Mouse (Mus musculus) CD4-positive, CD25-positive, alpha-beta regulatory T cell (primary cell): ENCODE measurements around the gene Mrps26. TPM values are rescaled to one million over a fixed set of nuclear protein-coding genes. Genes with fewer than 3 reads are reported as not detected.

Experiments
- polyA plus RNA-seq: library from polyadenylated mRNA; unstranded; fragments of 100-300 nt; shearing (Covaris generic); gene quantifications from one replicate; pipeline ENCODE4 v1.2.1, GENCODE M21; 2017

Mrps26 gene
- polyA plus RNA-seq, result 124 TPM

DNA sequence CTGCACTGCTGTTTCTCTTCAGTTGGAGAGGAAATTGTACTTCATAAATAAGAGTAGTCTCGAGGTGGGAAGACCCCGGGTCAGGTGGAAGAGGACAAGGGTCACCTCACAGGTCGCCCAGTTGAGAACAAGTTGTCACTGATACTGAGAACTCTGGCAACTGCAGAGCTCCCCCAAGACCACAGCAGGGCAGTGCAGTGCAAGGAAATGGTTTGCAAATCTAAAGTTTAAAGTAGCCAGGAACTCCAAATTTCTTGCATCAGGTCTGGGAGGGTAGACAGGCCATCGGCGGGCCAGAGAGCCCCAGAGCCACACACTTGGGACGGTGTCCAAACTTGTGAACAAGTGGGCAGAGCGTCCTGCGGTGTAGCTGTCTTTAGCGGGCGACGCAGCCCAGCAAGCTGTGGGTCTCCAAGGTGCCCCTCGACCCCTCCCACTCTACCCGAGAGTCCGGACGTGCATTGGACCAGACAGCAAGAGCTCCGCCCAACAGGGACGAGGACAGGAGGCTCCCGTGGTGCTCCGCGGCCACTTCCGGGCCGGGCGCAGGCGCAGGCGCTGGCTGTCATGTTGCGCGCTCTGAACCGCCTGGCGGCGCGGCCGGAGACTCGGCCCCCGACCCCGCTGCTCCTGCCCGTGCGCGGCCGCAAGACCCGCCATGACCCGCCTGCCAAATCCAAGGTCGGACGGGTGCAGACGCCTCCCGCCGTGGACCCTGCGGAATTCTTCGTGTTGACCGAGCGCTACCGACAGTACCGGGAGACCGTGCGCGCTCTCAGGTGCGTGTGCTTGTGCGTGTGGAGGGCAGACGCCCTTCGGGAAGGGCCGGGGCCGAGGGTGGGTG lies at the start of gene Mrps26:
Gene Mrps26, plus strand, starts transcription at position 531 of the 844 bp plus-strand sequence.

DNA sequence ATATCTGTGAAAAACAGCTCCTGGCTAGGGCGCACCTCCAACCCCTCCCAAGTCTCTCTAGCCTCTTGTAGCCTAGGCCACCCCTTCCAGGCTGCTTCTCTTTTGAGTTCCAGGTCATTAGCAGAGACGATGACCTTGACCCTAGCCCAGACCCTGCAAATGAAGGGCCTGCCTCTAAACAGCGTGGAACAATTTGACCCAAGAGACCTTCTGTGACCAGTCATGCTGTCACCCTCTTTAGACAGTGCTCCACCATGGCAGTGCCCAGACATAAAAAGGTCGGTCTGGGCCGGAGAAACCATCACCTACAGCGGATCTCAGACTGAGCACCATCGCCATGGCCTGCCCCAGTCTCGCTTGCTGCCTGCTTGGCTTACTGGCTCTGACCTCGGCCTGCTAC lies 12.3 kb downstream of the Mrps26 start, which contains the start of gene Oxt:
Gene Oxt, plus strand, starts transcription at position 301 of the 400 bp plus-strand sequence.

DNA sequence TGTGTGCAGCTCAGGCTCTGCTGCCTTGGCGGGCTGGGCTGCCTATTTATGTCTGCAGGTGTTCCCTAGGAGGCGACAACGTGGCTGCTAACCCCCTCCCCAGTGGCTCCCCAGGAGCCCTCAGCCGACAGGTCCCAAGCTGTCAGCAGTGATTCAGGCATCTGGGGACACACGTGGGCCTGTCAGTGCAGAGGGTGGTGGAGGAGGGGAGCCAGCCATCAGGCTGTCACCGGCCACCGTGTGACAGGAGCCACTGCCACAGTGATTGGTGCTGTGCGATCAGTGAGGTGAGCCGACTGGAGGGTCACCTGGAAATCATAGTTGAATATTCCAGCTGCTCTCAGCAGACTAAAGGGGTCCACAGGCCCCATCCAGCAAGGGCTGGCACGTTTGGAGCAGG lies 19.0 kb downstream of the Mrps26 start, which contains the start of gene Avp:
Gene Avp, minus strand, starts transcription at position 3 of the 400 bp plus-strand sequence.

Other genes starting within 250 kb of the Mrps26 start
- 0.10 TPM for gene Cpxm1, start 166.2 kb upstream of the Mrps26 start, polyA plus RNA-seq
- not detected for gene Gm28372, start 158.5 kb upstream of the Mrps26 start, polyA plus RNA-seq
- gene 1700020A23Rik, start 158.5 kb upstream of the Mrps26 start, polyA plus RNA-seq, result not detected
- not detected for gene Tmem239, start 157.3 kb upstream of the Mrps26 start, polyA plus RNA-seq
- 247 TPM for gene Vps16, start 139.4 kb upstream of the Mrps26 start, polyA plus RNA-seq
- gene Pced1a, start 139.0 kb upstream of the Mrps26 start, polyA plus RNA-seq, result 21.9 TPM
- 183 TPM for gene Ptpra, start 113.5 kb upstream of the Mrps26 start, polyA plus RNA-seq
- not detected for gene Oxt, start 12.4 kb downstream of the Mrps26 start, polyA plus RNA-seq
- gene Avp, start 18.8 kb downstream of the Mrps26 start, polyA plus RNA-seq, result not detected
- gene Fastkd5, start 66.3 kb downstream of the Mrps26 start, polyA plus RNA-seq, result 13.6 TPM
- 13.4 TPM for gene Ubox5, start 66.3 kb downstream of the Mrps26 start, polyA plus RNA-seq
- 1.0 TPM for gene Lzts3, start 79.1 kb downstream of the Mrps26 start, polyA plus RNA-seq
- gene Ddrgk1, start 100.9 kb downstream of the Mrps26 start, polyA plus RNA-seq, result 160 TPM
- gene Itpa, start 103.9 kb downstream of the Mrps26 start, polyA plus RNA-seq, result 49.4 TPM
- 0.14 TPM for gene Slc4a11, start 133.8 kb downstream of the Mrps26 start, polyA plus RNA-seq